Mouse (Mus musculus) mature B cell (primary cell): Measurements from ENCODE around the gene Rab21.

ENCODE experiments used
- in situ Hi-C: fragments of 300-500 bp; cut with MboI; formaldehyde crosslinking; loops from 2 replicates; pipeline ENCODE4 v1.14.3; 2019

Rab21 gene

GRCm38 (mm10) chr10:115315473-115316171 is at the start of gene Rab21:
Rab21 (minus strand) TSS chr10:115315594.
- in situ Hi-C loops = no loop called here

GRCm38 (mm10) chr10:115363151-115363550 is 47.8 kb upstream of the Rab21 start:
- in situ Hi-C loops = no loop called here

GRCm38 (mm10) chr10:115362623-115362964 is 47.2 kb upstream of the Rab21 start:
- in situ Hi-C loops = no loop called here

GRCm38 (mm10) chr10:115361840-115362622 is 46.6 kb upstream of the Rab21 start, which contains the start of gene Tmem19:
Tmem19 (minus strand) TSS chr10:115362501.
- in situ Hi-C loops = no loop called here

- in situ Hi-C loops = no loop called here
Observed at GRCm38 (mm10) chr10:115359066-115359465, 43.7 kb upstream of the Rab21 start.

- in situ Hi-C loops = no loop called here
Observed at GRCm38 (mm10) chr10:115358216-115358919, 43.0 kb upstream of the Rab21 start.

GRCm38 (mm10) chr10:115356106-115356505 is 40.7 kb upstream of the Rab21 start:
- in situ Hi-C loops = no loop called here

GRCm38 (mm10) chr10:115355016-115355415 is 39.6 kb upstream of the Rab21 start:
- in situ Hi-C loops = no loop called here

- in situ Hi-C loops = no loop called here
Observed at GRCm38 (mm10) chr10:115354553-115354952, 39.2 kb upstream of the Rab21 start.

- in situ Hi-C loops = no loop called here
Observed at GRCm38 (mm10) chr10:115350810-115351397, 35.5 kb upstream of the Rab21 start.

- in situ Hi-C loops = no loop called here
Observed at GRCm38 (mm10) chr10:115349509-115349908, 34.1 kb upstream of the Rab21 start.

GRCm38 (mm10) chr10:115349029-115349428 is 33.6 kb upstream of the Rab21 start:
- in situ Hi-C loops = no loop called here

GRCm38 (mm10) chr10:115348131-115348530 is 32.7 kb upstream of the Rab21 start:
- in situ Hi-C loops = no loop called here

GRCm38 (mm10) chr10:115346444-115346843 is 31.1 kb upstream of the Rab21 start:
- in situ Hi-C loops = no loop called here

- in situ Hi-C loops = no loop called here
Observed at GRCm38 (mm10) chr10:115342771-115343425, 27.5 kb upstream of the Rab21 start.

GRCm38 (mm10) chr10:115339820-115340328 is 24.5 kb upstream of the Rab21 start:
- in situ Hi-C loops = no loop called here

- in situ Hi-C loops = no loop called here
Observed at GRCm38 (mm10) chr10:115336901-115337300, 21.5 kb upstream of the Rab21 start.

- in situ Hi-C loops = no loop called here
Observed at GRCm38 (mm10) chr10:115333528-115333927, 18.1 kb upstream of the Rab21 start.

GRCm38 (mm10) chr10:115332997-115333396 is 17.6 kb upstream of the Rab21 start:
- in situ Hi-C loops = no loop called here

GRCm38 (mm10) chr10:115332420-115332952 is 17.1 kb upstream of the Rab21 start:
- in situ Hi-C loops = no loop called here

- in situ Hi-C loops = no loop called here
Observed at GRCm38 (mm10) chr10:115329010-115329530, 13.7 kb upstream of the Rab21 start.
